Mouse (Mus musculus): ENCODE measurements around the gene Cyp2c67.
"Not testable (repeated sequence)": the region's sequence is repeated elsewhere in the genome, so short reads cannot be mapped to it uniquely, and the experiment has no call there.

Gene Cyp2c67

DNA sequence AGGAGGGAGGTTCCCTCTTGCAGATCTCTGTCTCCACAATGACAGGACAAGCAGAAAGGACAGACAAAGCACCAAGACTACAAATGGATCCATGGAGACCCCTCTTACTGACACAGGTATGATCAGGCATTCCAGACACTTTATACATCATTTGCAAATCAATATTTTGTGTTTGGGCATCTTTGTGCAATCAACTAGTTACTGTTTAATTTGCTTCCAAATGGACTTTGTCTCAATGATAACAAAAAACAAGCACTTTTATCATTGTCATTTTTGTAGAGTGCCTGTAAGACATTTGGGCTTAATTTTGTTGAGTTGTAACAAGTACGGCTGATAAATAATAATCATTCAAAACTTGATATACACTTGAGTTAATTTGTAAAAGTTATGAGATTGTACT is at the start of gene Cyp2c67:
TSS of gene Cyp2c67 (minus strand) at position 114 of the 400 bp plus-strand sequence.
- DNase-seq (ENCODE audit: low read depth in 1 of 2, low spot score in 2 of 2) = no peak

DNA sequence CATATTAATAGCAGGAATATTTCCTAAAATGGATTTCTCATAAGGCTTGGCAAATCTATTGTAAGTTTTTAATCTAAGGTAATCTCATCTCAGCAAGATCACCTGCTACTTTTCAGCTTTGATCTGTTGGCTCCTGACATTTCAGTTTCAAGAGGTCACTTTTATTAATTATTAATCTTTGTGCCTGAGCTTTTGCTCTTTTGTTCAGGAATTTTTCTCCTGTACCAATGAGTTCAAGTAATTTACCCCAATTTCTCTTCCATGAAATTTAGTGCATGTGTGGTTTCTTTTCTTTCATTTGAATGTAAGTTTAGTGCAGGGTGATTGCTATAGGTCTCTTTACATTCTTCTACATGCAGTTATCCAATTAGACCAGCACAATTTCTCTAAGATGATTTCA is 16.8 kb upstream of the Cyp2c67 start:
- not testable (repeated sequence) for DNase-seq (ENCODE audit: low read depth in 1 of 2, low spot score in 2 of 2)

DNA sequence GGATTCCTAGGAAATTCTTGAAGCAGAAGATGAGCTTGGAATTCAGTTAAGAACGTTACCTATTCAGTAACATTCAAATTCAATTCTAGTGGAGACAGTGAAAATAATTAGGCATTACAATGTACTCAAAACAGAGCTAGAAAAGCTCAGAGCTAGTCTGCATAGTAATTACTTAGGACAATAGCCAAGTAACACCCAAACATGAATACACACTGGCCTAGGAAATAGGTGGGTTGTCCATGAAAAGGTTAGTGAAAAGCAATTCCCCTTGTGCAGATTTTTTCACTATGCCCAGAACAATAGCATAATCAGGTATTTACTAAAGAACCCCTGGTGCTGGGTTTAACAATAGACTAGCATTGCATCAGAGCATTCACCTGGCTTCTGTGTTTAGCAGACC is 3.5 kb upstream of the Cyp2c67 start:
- no peak for DNase-seq (ENCODE audit: low read depth in 1 of 2, low spot score in 2 of 2)

DNA sequence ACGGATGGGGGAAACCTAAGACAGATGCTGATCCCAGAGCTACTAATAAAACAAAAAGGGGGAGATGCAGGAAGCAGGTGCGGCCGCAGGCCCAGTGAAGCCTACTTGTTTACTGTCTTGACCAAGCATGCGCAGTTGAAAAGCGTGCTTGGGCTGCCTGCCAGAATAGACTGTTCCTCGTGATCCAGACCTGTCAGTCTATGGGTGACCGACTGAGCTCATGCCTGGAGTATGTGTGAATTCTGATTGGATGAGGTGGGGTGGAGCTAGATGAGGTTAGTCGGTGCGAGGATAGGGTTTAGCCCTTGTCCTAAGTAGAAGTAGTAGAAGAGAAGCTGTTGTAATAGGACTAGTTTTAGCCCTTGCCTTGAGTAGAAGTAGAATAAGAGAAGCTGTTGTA is 1.3 kb downstream of the Cyp2c67 start:
- no peak for DNase-seq (ENCODE audit: low read depth in 1 of 2, low spot score in 2 of 2)

DNA sequence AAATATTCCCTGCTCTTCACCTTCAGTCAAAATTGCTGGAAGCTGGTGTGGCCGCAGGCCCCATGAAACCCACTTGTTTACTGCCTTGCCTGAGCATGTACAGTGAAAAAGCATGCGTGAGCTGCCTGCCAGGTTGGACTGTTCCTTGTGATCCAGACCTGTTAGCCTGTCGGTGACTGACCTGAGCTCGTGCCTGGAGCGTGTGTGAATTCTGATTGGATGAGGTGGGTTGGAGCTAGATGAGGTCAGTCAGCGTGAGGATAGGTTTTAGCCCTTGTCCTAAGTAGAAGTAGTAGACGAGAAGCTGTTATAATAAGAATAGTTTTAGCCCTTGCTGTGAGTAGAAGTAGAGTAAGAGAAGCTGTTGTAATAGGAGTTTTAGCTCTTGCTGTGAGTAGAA is 4.3 kb downstream of the Cyp2c67 start:
- DNase-seq (ENCODE audit: low read depth in 1 of 2, low spot score in 2 of 2) = not testable (repeated sequence)

Data from monocyte, adult 2 months (primary cell).